Mouse (Mus musculus): ENCODE measurements around the gene Acad9. TPM values are rescaled to one million over a fixed set of nuclear protein-coding genes. Genes with fewer than 3 reads are reported as not detected.

Acad9 gene
- polyA plus RNA-seq, 1 experiment from 2014 or later: 85.3 TPM

DNA sequence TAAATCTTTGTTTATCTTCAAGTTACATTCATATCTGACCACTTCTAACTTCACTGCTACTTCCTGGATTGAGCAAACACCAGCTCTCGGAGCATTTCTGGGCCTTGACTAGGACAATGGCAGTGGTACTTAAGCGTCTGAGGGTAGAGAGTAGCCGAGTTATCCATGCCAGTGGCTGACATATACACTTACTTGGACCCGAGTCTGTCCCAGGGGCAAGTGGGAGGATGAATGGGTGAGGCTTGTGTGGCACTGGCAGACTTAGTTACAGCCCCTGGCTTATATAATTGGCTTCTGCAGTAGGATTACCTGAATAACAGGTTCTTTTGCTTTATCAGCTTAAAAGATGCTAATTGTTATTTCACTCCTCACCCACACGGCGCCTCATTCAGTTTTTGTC lies 2.0 kb downstream of the Acad9 start:
- Histone ChIP-seq H3K9me3 (replicated peaks) (no peaks in the 10 kb centered on the region), H3K4me2 (no peak overlapping the region), H3K4me1 (replicated peaks) (peaks cover 15% of the 10 kb centered on the region), H3K4me3 (no peak overlapping the region), H3K27me3 (peaks cover 5% of the 10 kb centered on the region), H3K36me3 (peaks cover 7% of the 10 kb centered on the region), H3K9ac (no peak overlapping the region), H3K27ac (no peak overlapping the region)
- 88% methylated on average over 6 of the region's 6 CpGs for WGBS
- ATAC-seq (replicated peaks; ENCODE audit: insufficient number of reproducible peaks, insufficient read depth, low FRiP score, low read depth): no peak

- no peak overlapping the region for H3K4me2 ChIP-seq
- H3K4me1 ChIP-seq (replicated peaks): peaks cover 15% of the 10 kb centered on the region
- no peak overlapping the region for H3K4me3 ChIP-seq
- H3K9ac ChIP-seq: no peak overlapping the region
- 90% methylated on average over 4 of the region's 4 CpGs for whole genome bisulfite sequencing
- peaks cover 26% of the 10 kb centered on the region for H3K36me3 ChIP-seq
- ATAC-seq (replicated peaks; ENCODE audit: insufficient number of reproducible peaks, insufficient read depth, low FRiP score, low read depth): no peak
- no peaks in the 10 kb centered on the region for H3K9me3 ChIP-seq (replicated peaks)
- H3K27ac ChIP-seq: no peak overlapping the region
- H3K27me3 ChIP-seq: no peaks in the 10 kb centered on the region
Observed at GRCm38 (mm10) chr3:36070436-36070835, 4.7 kb downstream of the Acad9 start.

DNA sequence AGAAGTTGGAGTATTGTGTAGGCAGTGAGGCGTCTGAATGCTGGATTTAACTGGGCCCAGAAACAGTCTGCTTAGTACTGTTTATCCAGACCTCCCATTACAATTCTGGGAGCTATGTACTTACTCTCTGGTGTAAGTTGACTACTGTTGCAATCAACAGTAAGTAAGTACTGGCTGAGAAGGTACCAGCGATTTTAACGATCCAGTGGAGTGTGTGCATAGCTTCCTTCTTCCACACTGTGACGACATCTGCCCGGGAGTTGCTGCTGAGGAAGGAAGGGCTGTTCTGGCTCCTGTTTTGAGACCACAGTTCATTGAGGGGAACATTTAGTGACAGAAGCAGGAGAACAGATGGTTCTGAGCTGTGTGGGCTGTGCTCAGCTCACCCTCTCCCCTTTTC lies 5.3 kb downstream of the Acad9 start:
- ATAC-seq (replicated peaks; ENCODE audit: insufficient number of reproducible peaks, insufficient read depth, low FRiP score, low read depth): no peak
- H3K9me3 ChIP-seq (replicated peaks): no peaks in the 10 kb centered on the region
- H3K4me2 ChIP-seq: no peak overlapping the region
- no peak overlapping the region for H3K9ac ChIP-seq
- WGBS: 90% methylated on average over 5 of the region's 5 CpGs
- H3K4me1 ChIP-seq (replicated peaks): peaks cover 15% of the 10 kb centered on the region
- no peaks in the 10 kb centered on the region for H3K27me3 ChIP-seq
- H3K36me3 ChIP-seq: peaks cover 32% of the 10 kb centered on the region
- no peak overlapping the region for H3K4me3 ChIP-seq
- no peak overlapping the region for H3K27ac ChIP-seq

DNA sequence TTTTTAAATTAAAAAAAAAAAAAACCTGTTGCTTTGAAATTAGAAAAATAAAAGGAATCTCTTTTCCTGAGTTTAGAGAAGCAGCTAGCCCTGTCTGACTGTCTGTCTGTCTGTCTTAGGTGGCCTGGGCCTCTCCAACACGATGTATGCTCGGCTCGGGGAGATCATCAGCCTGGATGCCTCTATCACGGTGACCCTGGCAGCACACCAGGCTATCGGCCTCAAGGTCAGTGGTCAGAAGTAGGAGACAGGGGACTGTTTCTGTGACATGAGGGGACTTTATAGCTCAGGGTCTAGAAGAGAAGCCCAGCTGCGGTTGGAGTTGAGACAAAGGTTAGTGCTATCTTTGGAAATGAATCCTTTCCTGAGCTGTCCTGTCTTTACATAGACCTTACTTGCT lies 8.5 kb downstream of the Acad9 start:
- H3K4me2 ChIP-seq: no peak overlapping the region
- no peak overlapping the region for H3K4me3 ChIP-seq
- peaks cover 63% of the 10 kb centered on the region for H3K36me3 ChIP-seq
- no peaks in the 10 kb centered on the region for H3K27me3 ChIP-seq
- WGBS: 95% methylated on average over 6 of the region's 6 CpGs
- H3K9ac ChIP-seq: no peak overlapping the region
- no peak for ATAC-seq (replicated peaks; ENCODE audit: insufficient number of reproducible peaks, insufficient read depth, low FRiP score, low read depth)
- no peaks in the 10 kb centered on the region for H3K4me1 ChIP-seq (replicated peaks)
- no peak overlapping the region for H3K27ac ChIP-seq
- H3K9me3 ChIP-seq (replicated peaks): no peaks in the 10 kb centered on the region

DNA sequence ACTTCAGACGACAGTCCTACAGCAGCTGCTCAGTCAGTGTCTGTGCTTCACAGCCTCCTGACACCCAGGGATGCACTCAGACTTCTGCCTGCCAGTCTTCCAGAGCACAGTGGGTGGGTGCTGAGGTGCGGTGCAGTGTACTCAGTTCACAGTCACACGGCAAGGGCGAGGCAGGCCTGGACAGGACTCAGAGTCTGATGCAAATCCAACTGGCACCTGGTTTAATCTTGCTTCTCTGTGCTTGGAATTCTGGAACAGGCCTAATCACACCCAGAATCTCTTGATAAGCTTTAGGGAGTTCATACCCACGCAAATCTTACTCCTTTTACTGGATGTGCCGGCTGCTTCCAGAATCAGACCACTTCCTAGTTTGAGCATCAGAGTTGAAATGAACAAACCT lies 9.7 kb downstream of the Acad9 start:
- H3K4me3 ChIP-seq: no peak overlapping the region
- H3K4me2 ChIP-seq: no peak overlapping the region
- ATAC-seq (replicated peaks; ENCODE audit: insufficient number of reproducible peaks, insufficient read depth, low FRiP score, low read depth): no peak
- WGBS: 90% methylated on average over 6 of the region's 6 CpGs
- no peak overlapping the region for H3K27ac ChIP-seq
- H3K27me3 ChIP-seq: no peaks in the 10 kb centered on the region
- no peak overlapping the region for H3K9ac ChIP-seq
- H3K4me1 ChIP-seq (replicated peaks): no peaks in the 10 kb centered on the region
- H3K36me3 ChIP-seq: peaks cover 73% of the 10 kb centered on the region
- H3K9me3 ChIP-seq (replicated peaks): no peaks in the 10 kb centered on the region

DNA sequence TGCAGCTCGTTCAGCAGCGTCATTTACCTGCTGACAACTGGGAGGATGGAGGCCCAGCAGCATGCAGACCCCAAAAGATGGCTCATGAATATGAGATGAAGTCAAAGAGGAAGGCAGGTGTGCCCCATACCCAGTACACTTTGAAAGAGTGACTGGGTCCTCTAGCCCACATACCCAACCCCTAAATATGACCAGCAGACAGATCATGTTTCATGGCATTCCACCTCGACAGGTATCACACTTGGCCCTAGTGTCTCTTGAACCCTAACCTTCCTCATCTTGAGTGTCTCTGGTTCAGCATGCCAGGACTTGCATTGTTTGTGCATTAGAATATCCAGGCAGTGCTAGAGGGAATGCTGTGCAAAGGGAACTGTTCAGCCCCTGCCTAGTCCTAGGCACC lies 11.6 kb downstream of the Acad9 start:
- no peaks in the 10 kb centered on the region for H3K4me1 ChIP-seq (replicated peaks)
- peaks cover 84% of the 10 kb centered on the region for H3K36me3 ChIP-seq
- no peak overlapping the region for H3K4me2 ChIP-seq
- H3K27ac ChIP-seq: no peak overlapping the region
- H3K9ac ChIP-seq: no peak overlapping the region
- ATAC-seq (replicated peaks; ENCODE audit: insufficient number of reproducible peaks, insufficient read depth, low FRiP score, low read depth): no peak
- no peak overlapping the region for H3K4me3 ChIP-seq
- WGBS: 79% methylated on average over 3 of the region's 3 CpGs
- H3K27me3 ChIP-seq: no peaks in the 10 kb centered on the region
- no peaks in the 10 kb centered on the region for H3K9me3 ChIP-seq (replicated peaks)

DNA sequence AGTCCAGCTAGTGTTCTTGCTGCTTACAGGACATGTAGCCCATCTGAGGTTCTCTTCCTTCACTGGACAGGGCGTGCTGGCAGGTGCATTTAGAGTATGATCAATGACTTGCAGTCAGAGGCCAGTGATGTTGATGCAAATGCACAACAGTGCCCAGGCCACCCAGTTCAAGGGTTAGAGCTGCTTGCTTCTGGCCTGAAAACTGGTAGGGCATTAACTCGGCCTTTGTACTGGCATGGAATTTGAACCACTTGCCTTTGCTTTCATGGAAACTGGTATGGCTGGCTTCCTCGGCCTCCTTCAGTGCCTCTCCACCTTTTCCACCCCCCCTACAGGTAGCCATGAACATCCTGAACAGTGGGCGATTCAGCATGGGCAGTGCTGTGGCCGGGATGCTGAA lies 14.1 kb downstream of the Acad9 start:
- peaks cover 91% of the 10 kb centered on the region for H3K36me3 ChIP-seq
- no peaks in the 10 kb centered on the region for H3K27me3 ChIP-seq
- no peak overlapping the region for H3K9ac ChIP-seq
- no peaks in the 10 kb centered on the region for H3K4me1 ChIP-seq (replicated peaks)
- 90% methylated on average over 5 of the region's 5 CpGs for WGBS
- no peaks in the 10 kb centered on the region for H3K9me3 ChIP-seq (replicated peaks)
- no peak for ATAC-seq (replicated peaks; ENCODE audit: insufficient number of reproducible peaks, insufficient read depth, low FRiP score, low read depth)
- H3K4me2 ChIP-seq: no peak overlapping the region
- H3K4me3 ChIP-seq: no peak overlapping the region
- H3K27ac ChIP-seq: no peak overlapping the region

DNA sequence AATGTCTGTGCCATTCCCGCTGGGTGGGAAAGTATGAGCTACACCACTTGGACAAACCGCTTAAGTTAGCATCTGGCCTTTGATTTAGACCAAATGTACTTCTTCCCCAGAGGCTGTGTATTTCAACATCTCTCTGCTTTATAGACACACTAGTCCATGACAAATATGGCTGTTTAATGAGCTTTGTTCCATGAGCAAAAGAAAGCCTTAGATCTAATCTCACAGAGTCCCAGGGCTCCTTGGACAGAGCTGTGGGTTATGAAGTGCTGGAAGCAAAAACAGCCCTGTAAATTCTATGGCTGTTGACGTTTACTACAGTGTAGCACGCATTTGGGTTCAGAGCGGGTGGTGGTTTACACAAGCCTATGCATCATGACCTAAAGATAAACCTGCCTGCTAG lies 15.0 kb downstream of the Acad9 start:
- Histone ChIP-seq H3K4me1 (replicated peaks) (no peaks in the 10 kb centered on the region), H3K27ac (no peak overlapping the region), H3K4me3 (no peak overlapping the region), H3K9me3 (replicated peaks) (no peaks in the 10 kb centered on the region), H3K27me3 (no peaks in the 10 kb centered on the region), H3K4me2 (no peak overlapping the region), H3K36me3 (peaks cover 91% of the 10 kb centered on the region), H3K9ac (no peak overlapping the region)
- WGBS: 88% methylated on average over 5 of the region's 5 CpGs
- no peak for ATAC-seq (replicated peaks; ENCODE audit: insufficient number of reproducible peaks, insufficient read depth, low FRiP score, low read depth)

GRCm38 (mm10) chr3:36082843-36083242 lies 17.1 kb downstream of the Acad9 start:
- no peak for ATAC-seq (replicated peaks; ENCODE audit: insufficient number of reproducible peaks, insufficient read depth, low FRiP score, low read depth)
- 96% methylated on average over 4 of the region's 4 CpGs for WGBS
- no peak overlapping the region for H3K27ac ChIP-seq

DNA sequence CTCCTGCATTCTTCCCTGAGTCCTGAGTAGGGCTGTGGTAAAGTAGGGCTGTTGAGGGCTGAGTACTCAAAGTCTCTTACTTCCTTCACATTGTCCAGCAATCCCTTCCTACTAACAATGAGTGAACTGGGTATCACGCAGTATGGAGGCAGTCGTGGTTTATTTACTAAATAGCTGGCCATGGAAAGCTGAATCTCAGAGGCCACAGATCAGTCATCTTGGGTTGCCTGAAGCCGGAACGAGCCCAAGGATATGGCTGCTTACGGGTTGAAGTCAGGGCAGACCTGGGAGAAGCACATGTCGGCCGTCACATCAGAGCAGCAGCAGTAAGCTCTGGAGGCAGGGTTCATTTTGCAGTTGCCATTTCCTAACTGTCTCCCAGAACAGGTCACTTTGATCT lies 17.6 kb downstream of the Acad9 start:
- H3K27ac ChIP-seq: no peak overlapping the region
- no peak for ATAC-seq (replicated peaks; ENCODE audit: insufficient number of reproducible peaks, insufficient read depth, low FRiP score, low read depth)
- H3K4me3 ChIP-seq: no peak overlapping the region
- 93% methylated on average over 7 of the region's 7 CpGs for WGBS
- H3K9me3 ChIP-seq (replicated peaks): no peaks in the 10 kb centered on the region
- no peaks in the 10 kb centered on the region for H3K27me3 ChIP-seq
- peaks cover 86% of the 10 kb centered on the region for H3K36me3 ChIP-seq
- H3K4me2 ChIP-seq: no peak overlapping the region
- H3K4me1 ChIP-seq (replicated peaks): no peaks in the 10 kb centered on the region
- no peak overlapping the region for H3K9ac ChIP-seq

More at GRCm38 (mm10) chr3:36082843-36083242, 17.1 kb downstream of the Acad9 start:
- H3K4me2 ChIP-seq: no peak overlapping the region
- H3K27me3 ChIP-seq: no peaks in the 10 kb centered on the region
- peaks cover 86% of the 10 kb centered on the region for H3K36me3 ChIP-seq
- no peak overlapping the region for H3K9ac ChIP-seq
- H3K4me1 ChIP-seq (replicated peaks): no peaks in the 10 kb centered on the region
- no peaks in the 10 kb centered on the region for H3K9me3 ChIP-seq (replicated peaks)
- H3K4me3 ChIP-seq: no peak overlapping the region

- Histone ChIP-seq H3K9ac (no peak overlapping the region), H3K4me2 (no peak overlapping the region), H3K4me1 (replicated peaks) (no peaks in the 10 kb centered on the region), H3K9me3 (replicated peaks) (no peaks in the 10 kb centered on the region), H3K36me3 (peaks cover 89% of the 10 kb centered on the region), H3K4me3 (no peak overlapping the region), H3K27me3 (no peaks in the 10 kb centered on the region), H3K27ac (no peak overlapping the region)
- 98% methylated on average over 5 of the region's 5 CpGs for WGBS
- no peak for ATAC-seq (replicated peaks; ENCODE audit: insufficient number of reproducible peaks, insufficient read depth, low FRiP score, low read depth)
Observed at GRCm38 (mm10) chr3:36085394-36085793, 19.6 kb downstream of the Acad9 start.

DNA sequence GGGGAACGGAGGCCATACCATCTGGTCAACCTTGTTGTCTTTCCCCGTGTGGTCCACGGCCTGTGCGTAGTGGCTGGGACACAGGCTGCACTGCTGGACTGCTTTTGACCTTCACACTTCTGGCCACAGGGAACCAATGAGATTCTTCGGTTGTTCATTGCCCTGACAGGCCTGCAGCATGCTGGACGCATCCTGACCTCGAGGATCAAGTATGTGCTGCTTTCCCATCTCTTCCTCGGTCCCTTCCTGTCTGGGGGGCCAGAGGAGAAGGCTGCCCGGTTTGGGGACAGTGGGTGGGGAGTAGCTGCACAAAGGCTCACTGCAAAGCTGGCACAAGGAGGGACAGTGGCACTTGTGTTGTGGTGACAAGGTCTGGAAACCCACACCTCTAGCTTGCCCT lies 21.8 kb downstream of the Acad9 start:
- no peaks in the 10 kb centered on the region for H3K4me1 ChIP-seq (replicated peaks)
- no peak overlapping the region for H3K4me2 ChIP-seq
- 84% methylated on average over 9 of the region's 9 CpGs for WGBS
- ATAC-seq (replicated peaks; ENCODE audit: insufficient number of reproducible peaks, insufficient read depth, low FRiP score, low read depth): no peak
- H3K9ac ChIP-seq: no peak overlapping the region
- no peaks in the 10 kb centered on the region for H3K27me3 ChIP-seq
- H3K27ac ChIP-seq: no peak overlapping the region
- H3K4me3 ChIP-seq: no peak overlapping the region
- H3K9me3 ChIP-seq (replicated peaks): no peaks in the 10 kb centered on the region
- H3K36me3 ChIP-seq: peaks cover 78% of the 10 kb centered on the region
